Mouse (Mus musculus) kidney, embryonic 16.5 days (tissue): Measurements from ENCODE around the gene Csnk1d. TPM values are rescaled to one million over a fixed set of nuclear protein-coding genes. Genes with fewer than 3 reads are reported as not detected.

Experiments used
- ATAC-seq: fragments of 200-750 bp; cut with Nextera tagmentation; 2 replicates; pipeline ENCODE4 v1.8.0; 2017; ENCODE audit warnings: moderate TSS enrichment; ENCODE audit not compliant: low FRiP score, low TSS enrichment
- H3K27ac ChIP-seq: fragments of 300-500 bp; sonication (generic); 2 replicates; pipeline ENCODE4 v1.5.1; 2014; ENCODE audit warnings: low read length
- H3K27me3 ChIP-seq: fragments of 300-500 bp; sonication (generic); 2 replicates; pipeline ENCODE4 v1.6.1; 2014; ENCODE audit warnings: low read length, control low read depth, mixed read lengths; ENCODE audit not compliant: insufficient read depth
- H3K36me3 ChIP-seq: fragments of 300-500 bp; sonication (generic); 2 replicates; pipeline ENCODE4 v1.6.1; 2014; ENCODE audit warnings: low read length, control low read depth, mixed read lengths; ENCODE audit not compliant: insufficient read depth
- H3K4me1 ChIP-seq: fragments of 300-500 bp; sonication (generic); 2 replicates; pipeline ENCODE4 v1.6.1; 2014; ENCODE audit warnings: low read length, control low read depth, mixed read lengths; ENCODE audit not compliant: insufficient read depth
- H3K4me2 ChIP-seq: fragments of 300-500 bp; sonication (generic); replicated peaks from 2 replicates; pipeline ENCODE4 v1.6.1; 2014; ENCODE audit warnings: low read depth, low read length
- H3K4me3 ChIP-seq: fragments of 300-500 bp; sonication (generic); 2 replicates; pipeline ENCODE4 v1.5.1; 2014; ENCODE audit warnings: mild to moderate bottlenecking, low read length
- H3K9ac ChIP-seq: fragments of 300-500 bp; sonication (generic); replicated peaks from 2 replicates; pipeline ENCODE4 v1.6.1; 2014; ENCODE audit warnings: low read length
- H3K9me3 ChIP-seq: fragments of 300-500 bp; sonication (generic); 2 replicates; pipeline ENCODE4 v1.6.1; 2016; ENCODE audit warnings: low read length, control low read depth
- WGBS: fragments of 180-500 bp; shearing (Covaris S2); extraction: QIAGEN DNeasy Blood & Tissue Kit; methylation state at CpG from one replicate; pipeline ENCODE4 v1.1.7; 2014; 5-methylcytosine and 5-hydroxymethylcytosine counted together
- polyA plus RNA-seq: library from polyadenylated mRNA; unstranded; fragments of >200 nt; fragmentation: Nextera tagmentation; extraction: Ambion mirVana; gene quantifications from 2 replicates; pipeline ENCODE4 v1.2.1, GENCODE M21; 2015

The Csnk1d gene
- polyA plus RNA-seq, 1 experiment from 2014 or later: 154 TPM

- ATAC-seq: no peak
- Histone ChIP-seq H3K4me1 (no peaks in the 10 kb centered on the region), H3K36me3 (no peaks in the 10 kb centered on the region), H3K27me3 (no peaks in the 10 kb centered on the region), H3K4me3 (no peak overlapping the region), H3K27ac (no peak overlapping the region), H3K9ac (no peak overlapping the region), H3K4me2 (no peak overlapping the region), H3K9me3 (no peaks in the 10 kb centered on the region)
- 85% methylated on average over 7 of the region's 7 CpGs for WGBS
Observed at GRCm38 (mm10) chr11:121013656-121014055, 22.5 kb upstream of the Csnk1d start.

DNA sequence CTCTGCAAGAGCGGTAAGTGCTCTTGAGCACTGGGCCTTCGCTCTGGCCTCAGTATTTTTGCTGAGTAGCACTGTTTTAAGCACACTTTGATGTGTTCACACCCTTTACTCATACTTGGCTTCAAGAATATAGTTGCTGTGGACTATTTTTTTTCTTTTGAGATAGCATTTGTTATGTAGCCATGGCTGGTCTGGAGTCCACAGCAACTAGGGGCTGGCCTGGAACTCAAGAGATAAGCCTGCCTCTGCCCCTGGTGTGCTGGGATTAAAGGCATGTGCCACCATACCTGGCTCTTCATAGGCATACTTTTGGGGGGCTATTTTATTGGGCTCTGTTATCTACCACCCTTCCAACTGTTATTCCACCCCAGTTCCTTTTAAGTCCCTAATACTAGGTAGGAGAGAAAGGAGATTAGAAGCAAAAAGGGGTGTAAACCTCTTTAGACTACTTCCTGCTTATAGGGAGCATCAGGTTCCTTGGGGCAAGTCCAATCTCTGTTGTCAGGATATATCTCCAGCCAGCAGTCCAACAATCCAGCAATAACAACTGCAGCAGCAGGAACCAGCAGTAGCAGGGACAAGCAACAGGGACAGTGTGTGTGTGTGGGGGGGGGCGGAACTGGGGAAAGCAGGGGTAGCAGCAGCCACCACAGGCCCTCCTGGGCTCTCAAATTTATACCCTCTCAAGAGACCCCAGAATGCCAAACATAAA is 19.1 kb upstream of the Csnk1d start:
- 96% methylated on average over 3 of the region's 3 CpGs for WGBS
- Histone ChIP-seq H3K36me3 (no peaks in the 10 kb centered on the region), H3K4me2 (no peak overlapping the region), H3K4me3 (no peak overlapping the region), H3K9ac (no peak overlapping the region), H3K27ac (no peak overlapping the region), H3K27me3 (no peaks in the 10 kb centered on the region), H3K4me1 (no peaks in the 10 kb centered on the region), H3K9me3 (no peaks in the 10 kb centered on the region)
- no peak for ATAC-seq

- H3K27me3 ChIP-seq: no peaks in the 10 kb centered on the region
- no peak overlapping the region for H3K9ac ChIP-seq
- no peak for ATAC-seq
- H3K36me3 ChIP-seq: no peaks in the 10 kb centered on the region
- no peaks in the 10 kb centered on the region for H3K9me3 ChIP-seq
- no peak overlapping the region for H3K4me3 ChIP-seq
- H3K4me2 ChIP-seq: no peak overlapping the region
- WGBS: 67% methylated on average over 6 of the region's 6 CpGs
- no peak overlapping the region for H3K27ac ChIP-seq
- H3K4me1 ChIP-seq: no peaks in the 10 kb centered on the region
Observed at GRCm38 (mm10) chr11:121006184-121006583, 15.1 kb upstream of the Csnk1d start.

- no peak for ATAC-seq
- Histone ChIP-seq H3K27me3 (no peaks in the 10 kb centered on the region), H3K27ac (no peak overlapping the region), H3K9me3 (no peaks in the 10 kb centered on the region), H3K4me1 (no peaks in the 10 kb centered on the region), H3K36me3 (no peaks in the 10 kb centered on the region), H3K9ac (no peak overlapping the region), H3K4me3 (no peak overlapping the region), H3K4me2 (no peak overlapping the region)
- 57% methylated on average over 5 of the region's 5 CpGs for WGBS
Observed at GRCm38 (mm10) chr11:121004281-121004680, 13.2 kb upstream of the Csnk1d start.

- WGBS: 23% methylated on average over 4 of the region's 4 CpGs
- no peaks in the 10 kb centered on the region for H3K4me1 ChIP-seq
- no peak overlapping the region for H3K9ac ChIP-seq
- H3K4me3 ChIP-seq: no peak overlapping the region
- ATAC-seq: no peak
- H3K4me2 ChIP-seq: no peak overlapping the region
- no peak overlapping the region for H3K27ac ChIP-seq
- H3K36me3 ChIP-seq: no peaks in the 10 kb centered on the region
- H3K9me3 ChIP-seq: no peaks in the 10 kb centered on the region
- H3K27me3 ChIP-seq: no peaks in the 10 kb centered on the region
Observed at GRCm38 (mm10) chr11:121001966-121002365, 10.8 kb upstream of the Csnk1d start.

DNA sequence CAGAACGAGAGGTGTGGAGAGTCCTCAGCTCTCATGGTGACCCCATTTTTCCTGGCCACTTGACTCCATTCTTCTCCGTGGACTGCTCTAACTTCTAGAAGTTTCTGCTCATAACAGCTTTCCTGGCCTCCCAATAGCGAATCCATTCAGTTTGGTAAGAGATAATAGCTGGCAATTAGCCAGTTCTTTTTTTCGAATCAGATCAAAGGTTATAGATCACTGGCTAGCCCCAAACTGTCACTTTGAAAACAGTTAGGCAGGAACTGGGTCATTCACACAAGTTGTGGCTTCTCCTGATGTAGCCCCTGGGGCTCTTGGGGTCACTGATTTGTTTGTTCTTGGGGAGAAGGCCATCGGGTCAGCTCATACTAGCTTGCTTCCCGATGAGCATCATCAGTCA is 3.6 kb upstream of the Csnk1d start:
- no peak for ATAC-seq
- H3K4me1 ChIP-seq: peaks cover 14% of the 10 kb centered on the region
- no peak overlapping the region for H3K27ac ChIP-seq
- WGBS: 69% methylated on average over 6 of the region's 6 CpGs
- H3K9ac ChIP-seq: no peak overlapping the region
- no peaks in the 10 kb centered on the region for H3K9me3 ChIP-seq
- no peak overlapping the region for H3K4me3 ChIP-seq
- no peaks in the 10 kb centered on the region for H3K27me3 ChIP-seq
- no peaks in the 10 kb centered on the region for H3K36me3 ChIP-seq
- no peak overlapping the region for H3K4me2 ChIP-seq

- 83% methylated on average over 5 of the region's 5 CpGs for WGBS
- Histone ChIP-seq H3K9me3 (no peaks in the 10 kb centered on the region), H3K36me3 (no peaks in the 10 kb centered on the region), H3K4me2 (no peak overlapping the region), H3K27me3 (no peaks in the 10 kb centered on the region), H3K9ac (no peak overlapping the region), H3K4me3 (no peak overlapping the region), H3K27ac (no peak overlapping the region), H3K4me1 (peaks cover 26% of the 10 kb centered on the region)
- ATAC-seq: no peak
Observed at GRCm38 (mm10) chr11:120993586-120993985, 2.5 kb upstream of the Csnk1d start.

- Histone ChIP-seq H3K36me3 (no peaks in the 10 kb centered on the region), H3K4me3 (no peak overlapping the region), H3K4me1 (peaks cover 31% of the 10 kb centered on the region), H3K27me3 (no peaks in the 10 kb centered on the region), H3K9ac (no peak overlapping the region), H3K4me2 (no peak overlapping the region), H3K27ac (no peak overlapping the region), H3K9me3 (no peaks in the 10 kb centered on the region)
- no peak for ATAC-seq
- 96% methylated on average over 3 of the region's 3 CpGs for whole genome bisulfite sequencing
Observed at GRCm38 (mm10) chr11:120993080-120993479, 1.9 kb upstream of the Csnk1d start.

DNA sequence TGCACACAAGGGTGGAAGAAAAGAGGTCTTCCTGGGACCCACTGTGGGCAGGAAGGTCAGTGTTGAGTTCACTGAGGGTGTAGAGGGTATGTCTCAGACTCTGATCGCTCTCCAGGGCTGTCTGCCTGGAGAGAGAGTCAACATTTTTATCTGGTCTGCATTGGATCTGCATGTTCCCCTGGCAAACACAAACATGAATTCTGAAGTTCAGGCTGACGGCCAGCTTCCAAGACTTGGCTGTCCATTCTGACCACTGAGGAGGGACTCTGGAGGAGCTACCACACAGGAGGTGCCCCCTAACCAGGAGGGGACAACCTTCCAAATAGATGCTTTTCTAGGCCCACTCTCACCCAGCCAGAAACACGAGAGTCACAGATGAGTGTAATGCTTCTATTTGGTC is 661 bp upstream of the Csnk1d start:
- no peaks in the 10 kb centered on the region for H3K9me3 ChIP-seq
- 69% methylated on average over 3 of the region's 3 CpGs for WGBS
- H3K4me2 ChIP-seq: peak overlapping the region; percentile 96
- peak overlapping the region; percentile 98 for H3K4me3 ChIP-seq
- peak overlapping the region; percentile 100 for H3K9ac ChIP-seq
- ATAC-seq: no peak
- H3K27me3 ChIP-seq: no peaks in the 10 kb centered on the region
- H3K36me3 ChIP-seq: 0 out of 2 replicates have a peak, but pooled peaks cover 3% of the 10 kb centered on the region
- peak overlapping the region; percentile 96; the same call in 1 of the 2 replicates for H3K27ac ChIP-seq
- H3K4me1 ChIP-seq: peaks cover 34% of the 10 kb centered on the region

DNA sequence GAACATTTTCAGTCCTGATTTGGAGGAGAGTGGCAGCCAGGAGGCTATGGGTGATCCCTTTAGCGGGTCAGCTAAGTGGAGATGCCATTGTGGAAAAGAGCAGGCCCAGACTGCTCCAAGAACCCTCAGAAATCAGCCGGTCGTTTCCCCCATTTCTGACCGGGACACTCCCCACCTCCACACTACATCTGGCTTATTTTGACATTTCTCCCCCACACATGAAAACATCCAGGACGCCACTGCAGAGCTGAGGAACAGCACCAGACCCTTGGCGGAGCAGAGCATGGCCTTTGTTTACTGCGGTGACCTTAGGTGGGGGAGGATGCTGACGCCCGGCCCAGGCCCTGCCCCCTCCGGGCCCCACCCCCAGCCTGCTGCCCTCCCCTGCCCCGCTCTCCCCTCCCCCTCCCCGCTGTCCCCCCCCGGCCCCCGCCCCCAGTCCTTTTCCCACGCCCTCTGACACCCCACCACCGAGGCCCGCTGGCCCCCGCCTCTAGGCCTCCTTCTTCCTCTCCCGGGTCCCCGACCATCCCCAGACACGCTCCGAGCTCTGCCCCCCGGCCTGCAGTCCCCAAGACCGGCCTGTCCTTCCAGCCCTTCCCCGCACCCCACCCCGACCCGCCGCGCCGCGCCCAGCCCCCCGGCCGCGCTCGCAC is 876 bp downstream of the Csnk1d start:
- Histone ChIP-seq H3K36me3 (peaks cover 15% of the 10 kb centered on the region), H3K27me3 (no peaks in the 10 kb centered on the region), H3K9me3 (no peaks in the 10 kb centered on the region), H3K27ac (peak overlapping the region; percentile 96), H3K4me1 (peaks cover 34% of the 10 kb centered on the region), H3K9ac (peak overlapping the region; percentile 100), H3K4me2 (peak overlapping the region; percentile 96), H3K4me3 (peak overlapping the region; percentile 98)
- ATAC-seq: peak; percentile 60
- 0% methylated on average over 20 of the region's 35 CpGs for WGBS
